Mouse (Mus musculus) lung, adult 2 months (tissue): ENCODE measurements around the gene Atn1. TPM values are rescaled to one million over a fixed set of nuclear protein-coding genes. Genes with fewer than 3 reads are reported as not detected.

ENCODE experiments used
- DNase-seq: peaks from one replicate; pipeline ENCODE4 v3.0.0; 2022
- H3K4me1 ChIP-seq: fragments of 200-500 bp; 2 replicates; pipeline ENCODE4 v1.6.1; 2011; ENCODE audit warnings: low read length; ENCODE audit not compliant: control insufficient read depth, insufficient read depth
- H3K4me3 ChIP-seq: fragments of 200-500 bp; replicated peaks from 2 replicates; pipeline ENCODE3; 2011; ENCODE audit warnings: low read depth, mild to moderate bottlenecking, control low read depth, low read length; ENCODE audit errors: extremely low read depth
- CTCF ChIP-seq: fragments of 200-500 bp; IDR thresholded peaks from 2 replicates; pipeline ENCODE4 v1.5.1; 2011; ENCODE audit warnings: mild to moderate bottlenecking, low read length, control low read depth; ENCODE audit not compliant: insufficient read depth
- POLR2A ChIP-seq: fragments of 200-500 bp; IDR thresholded peaks from 2 replicates; pipeline ENCODE4 v1.6.1; 2011; ENCODE audit warnings: low read depth, mild to moderate bottlenecking, control low read depth, low read length, borderline replicate concordance; ENCODE audit errors: extremely low read depth
- WGBS: fragments of 180-500 bp; shearing (Covaris S2); methylation state at CpG from one replicate; pipeline ENCODE4 v1.1.7; 2018; 5-methylcytosine and 5-hydroxymethylcytosine counted together
- polyA plus RNA-seq: library from polyadenylated mRNA; depleted of rRNA; stranded (reverse); fragments of >200 nt; gene quantifications from 2 replicates; pipeline ENCODE4 v1.2.3, GENCODE M21; 2012

Gene Atn1
- polyA plus RNA-seq, 1 experiment: 64.6 TPM

DNA sequence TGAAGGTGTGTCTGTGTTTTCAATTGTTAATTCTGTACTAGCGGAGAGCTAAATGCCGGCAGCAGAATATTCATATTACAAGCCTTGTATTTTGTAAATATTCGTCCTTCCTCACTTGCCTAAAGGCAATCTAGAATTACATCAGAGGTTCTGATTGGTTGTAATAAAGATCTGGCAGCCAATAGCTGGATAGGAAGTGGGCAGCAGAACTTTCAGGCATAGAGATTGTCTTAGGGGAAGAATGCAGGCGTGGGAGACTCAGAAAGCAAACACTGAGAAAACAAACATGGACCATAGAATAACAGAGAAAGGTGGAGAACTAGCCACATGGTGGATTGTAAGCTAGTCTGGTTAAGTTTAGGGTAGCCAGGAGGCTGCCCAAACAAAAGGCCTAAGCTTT lies 33.8 kb upstream of the Atn1 start:
- Histone ChIP-seq H3K4me1 (no peaks in the 10 kb centered on the region), H3K4me3 (no peak overlapping the region)
- 51% methylated on average over 4 of the region's 4 CpGs for WGBS
- no peak for DNase-seq
- no peak for TF ChIP-seq POLR2A
- TF ChIP-seq CTCF: no peak

DNA sequence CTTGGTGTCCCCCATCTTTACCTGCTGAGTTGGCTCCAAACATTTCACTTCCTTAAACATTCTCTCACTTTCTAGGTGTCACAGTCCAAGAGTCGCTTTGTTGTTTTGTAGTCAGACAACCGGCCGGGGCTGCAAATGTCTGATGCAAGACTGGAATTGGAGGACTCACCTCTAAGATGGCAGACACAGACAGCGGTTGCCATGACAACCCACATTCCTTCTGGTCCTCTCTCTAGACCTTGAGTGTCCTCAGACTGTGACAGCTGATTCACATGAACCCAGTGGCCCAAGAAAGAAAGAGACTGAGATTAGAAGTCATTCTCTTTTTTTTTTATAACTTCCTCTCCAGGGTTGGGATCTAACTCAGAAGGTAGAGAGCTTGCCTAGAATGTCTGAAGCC lies 33.2 kb upstream of the Atn1 start:
- H3K4me3 ChIP-seq: no peak overlapping the region
- 74% methylated on average over 4 of the region's 4 CpGs for WGBS
- H3K4me1 ChIP-seq: no peaks in the 10 kb centered on the region
- DNase-seq: no peak
- TF ChIP-seq POLR2A: no peak
- TF ChIP-seq CTCF: no peak

DNA sequence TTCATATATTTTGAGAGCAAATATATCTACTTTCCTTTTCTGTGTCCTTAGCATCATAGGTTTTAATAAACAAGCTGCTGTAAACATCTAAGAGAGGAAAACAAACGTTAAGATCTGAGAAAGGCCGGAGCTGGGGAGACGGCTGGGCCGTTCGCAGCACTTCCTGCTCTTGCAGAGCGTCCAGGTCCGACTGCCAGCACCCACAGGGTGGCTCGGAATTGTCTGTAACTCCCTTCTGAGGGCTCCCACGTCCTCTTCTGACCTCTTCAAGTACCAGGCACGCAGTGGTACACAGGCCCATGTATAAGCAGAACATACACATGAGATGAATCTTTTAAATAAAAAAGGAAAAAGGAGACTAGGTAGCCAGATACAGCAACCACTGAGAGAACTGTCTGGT lies 31.4 kb upstream of the Atn1 start:
- H3K4me3 ChIP-seq: no peak overlapping the region
- TF ChIP-seq POLR2A: no peak
- TF ChIP-seq CTCF: no peak
- no peaks in the 10 kb centered on the region for H3K4me1 ChIP-seq
- no peak for DNase-seq
- 53% methylated on average over 10 of the region's 10 CpGs for WGBS

DNA sequence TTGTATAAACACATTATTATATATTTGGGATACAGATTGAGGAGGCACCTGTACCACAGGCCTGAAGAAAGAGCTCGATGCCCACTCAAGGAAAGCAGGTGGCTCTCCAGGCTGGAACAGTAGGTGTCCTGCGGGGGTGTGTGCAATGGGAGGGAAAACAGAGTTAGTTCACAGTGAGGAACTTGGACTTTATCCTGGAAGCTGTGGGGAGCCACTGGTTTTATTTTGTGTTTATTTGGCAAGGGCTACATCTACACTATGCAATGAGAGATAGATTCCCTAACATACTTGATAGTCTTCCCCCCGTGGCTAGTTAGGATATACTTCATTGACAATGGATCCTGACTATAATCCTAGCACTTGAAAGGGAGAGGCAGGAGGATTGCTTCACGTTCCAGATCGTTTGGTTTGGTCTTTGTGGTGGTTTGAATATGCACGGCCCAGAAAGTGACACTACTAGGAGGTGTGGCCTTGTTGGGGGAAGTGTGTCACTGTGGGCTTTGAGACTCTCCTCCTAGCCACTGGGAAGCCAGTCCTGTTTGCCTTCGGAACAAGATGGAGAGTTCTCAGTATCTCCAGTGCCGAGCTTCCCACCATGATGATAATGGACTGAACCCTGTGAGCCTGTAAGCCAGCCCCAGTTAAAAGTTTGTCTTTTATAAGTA lies 30.6 kb upstream of the Atn1 start:
- Histone ChIP-seq H3K4me3 (no peak overlapping the region), H3K4me1 (no peaks in the 10 kb centered on the region)
- no peak for TF ChIP-seq POLR2A
- TF ChIP-seq CTCF: no peak
- DNase-seq: no peak
- 46% methylated on average over 8 of the region's 8 CpGs for WGBS

DNA sequence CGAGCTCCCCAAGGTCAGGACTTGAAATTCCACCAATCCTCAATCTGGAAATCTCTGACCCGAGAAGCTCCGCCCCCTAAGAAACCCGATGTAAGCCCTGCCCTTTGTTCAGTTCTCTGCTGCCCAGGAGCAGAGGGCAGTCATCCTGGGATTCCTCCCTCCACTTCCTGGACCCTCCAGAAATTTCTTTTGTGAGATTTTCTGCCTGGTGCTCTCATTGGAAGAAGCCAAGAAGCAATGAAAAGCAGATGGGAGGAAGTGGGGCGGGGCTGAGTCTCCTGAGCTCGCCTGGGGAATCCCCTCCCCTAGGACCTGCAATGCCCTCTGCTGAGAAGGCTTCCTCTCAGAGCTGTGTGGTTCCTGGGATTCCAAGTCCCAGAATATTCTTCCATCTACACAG lies 26.1 kb upstream of the Atn1 start:
- peak; percentile 24 for DNase-seq
- TF ChIP-seq CTCF (no peak), POLR2A (no peak)
- WGBS: 16% methylated on average over 6 of the region's 6 CpGs
- Histone ChIP-seq H3K4me1 (peaks cover 3% of the 10 kb centered on the region; the same call in 1 of the 2 replicates), H3K4me3 (no peak overlapping the region)

DNA sequence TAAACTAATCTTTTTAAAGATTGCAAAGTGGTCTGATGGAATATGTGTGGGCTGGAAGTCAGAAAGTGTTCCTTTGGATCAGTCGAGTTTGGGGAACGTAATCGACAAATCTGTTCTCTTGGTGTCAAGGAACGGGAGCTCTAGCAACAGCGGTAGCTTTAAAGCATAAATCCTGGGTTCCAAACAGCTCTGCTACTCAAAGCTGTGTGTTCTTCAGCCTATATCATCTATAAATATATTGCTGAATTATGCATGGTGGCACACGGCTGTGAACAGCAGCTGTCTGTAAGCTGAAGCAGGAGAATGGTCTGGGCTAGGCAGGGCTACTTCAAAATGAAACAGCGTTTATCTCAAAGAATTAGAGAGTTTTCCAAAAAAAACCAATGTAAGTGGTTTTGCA lies 24.6 kb upstream of the Atn1 start:
- Histone ChIP-seq H3K4me1 (peaks cover 3% of the 10 kb centered on the region; the same call in 1 of the 2 replicates), H3K4me3 (no peak overlapping the region)
- no peak for DNase-seq
- TF ChIP-seq POLR2A (no peak), CTCF (no peak)
- WGBS: 84% methylated on average over 7 of the region's 7 CpGs

DNA sequence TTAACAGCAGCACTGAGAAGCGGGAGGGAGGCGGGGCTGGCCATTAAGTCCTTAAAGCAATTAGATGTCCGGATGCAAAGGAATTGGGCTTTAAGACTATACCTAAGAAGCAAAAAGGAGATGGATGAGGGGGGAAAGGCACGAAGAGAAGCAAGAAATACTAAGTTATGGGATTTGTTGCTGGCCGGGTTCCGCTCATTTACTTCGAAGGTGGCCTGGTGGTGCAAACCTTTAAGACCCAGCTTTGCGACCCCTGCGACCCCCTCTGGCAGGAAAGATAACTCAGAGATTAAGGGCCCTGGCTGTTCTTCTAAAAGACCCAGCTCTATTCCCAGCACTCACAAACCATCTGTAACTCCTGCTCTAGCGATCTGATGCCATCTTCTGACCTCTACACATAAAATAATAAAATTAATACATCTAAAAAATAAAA lies 23.7 kb upstream of the Atn1 start:
- Histone ChIP-seq H3K4me1 (peaks cover 3% of the 10 kb centered on the region; the same call in 1 of the 2 replicates), H3K4me3 (peak overlapping the region; percentile 52)
- 14% methylated on average over 10 of the region's 10 CpGs for WGBS
- DNase-seq: no peak
- TF ChIP-seq CTCF (no peak), POLR2A (no peak)

DNA sequence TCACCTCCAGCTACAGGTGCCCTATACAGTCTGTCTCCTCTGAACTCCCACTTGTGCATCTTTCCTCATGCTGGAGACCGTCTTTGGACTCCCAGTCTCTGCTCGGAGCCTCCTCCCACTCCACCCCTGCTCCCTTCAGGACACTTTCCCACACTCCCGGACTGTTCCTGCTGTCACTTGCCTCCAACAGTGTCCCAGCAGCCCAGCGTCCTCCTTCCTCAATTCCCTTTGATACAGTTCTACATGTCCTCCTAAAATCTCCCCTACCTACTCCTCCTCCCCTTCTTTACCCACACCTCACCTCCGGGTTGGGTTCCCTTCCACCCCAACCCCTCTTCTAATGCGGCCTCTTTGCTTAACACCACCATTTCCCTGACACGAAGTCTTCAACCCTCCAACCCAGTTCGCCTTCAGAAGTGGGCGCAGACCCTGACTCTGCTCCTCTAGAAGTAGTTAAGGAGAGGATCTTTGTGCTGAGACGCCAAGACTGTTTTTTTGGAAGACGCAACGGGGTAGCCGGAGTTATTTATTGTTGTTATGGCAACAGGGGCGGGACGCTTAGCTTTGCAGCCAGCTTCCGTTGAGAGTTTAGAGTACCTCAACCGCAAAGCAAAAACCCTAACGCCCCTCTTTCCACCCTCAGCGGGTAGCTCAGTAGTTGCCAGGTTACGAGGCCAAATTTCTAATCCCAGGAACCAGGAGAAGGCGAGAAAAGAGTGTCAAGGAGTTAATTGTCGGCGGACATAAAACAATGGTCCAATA lies 23.1 kb upstream of the Atn1 start, which contains the start of gene Lrrc23:
Gene Lrrc23 (minus strand): TSS at position 506 of the 762 bp plus-strand sequence.
- DNase-seq: peak; percentile 51
- 1% methylated on average over 23 of the region's 23 CpGs for WGBS
- H3K4me1 ChIP-seq: peaks cover 3% of the 10 kb centered on the region; the same call in 1 of the 2 replicates
- peak within 1 kb of the TSS; percentile 69 for H3K4me3 ChIP-seq
- no peak for TF ChIP-seq CTCF
- TF ChIP-seq POLR2A: no peak

DNA sequence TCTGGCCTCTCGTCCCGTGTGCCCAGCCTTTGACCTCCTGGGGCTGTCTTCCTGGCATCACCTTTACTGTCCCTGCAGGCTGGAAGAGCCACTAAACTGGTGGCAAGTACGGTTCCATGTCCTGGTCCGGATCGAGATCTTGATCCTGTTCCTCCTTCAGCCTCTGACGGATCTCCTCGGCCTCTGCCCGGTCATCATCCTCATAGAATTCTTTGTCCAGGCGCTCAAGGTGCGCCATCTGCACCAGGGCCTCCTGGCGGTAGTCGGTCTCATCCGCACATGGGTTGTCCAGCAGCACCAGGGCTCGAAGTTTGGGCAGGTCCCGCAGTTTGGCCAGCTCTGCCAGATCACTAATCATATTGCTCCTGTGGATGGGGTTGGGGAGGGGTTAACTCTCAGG lies 14.2 kb upstream of the Atn1 start:
- WGBS: 84% methylated on average over 15 of the region's 15 CpGs
- Histone ChIP-seq H3K4me1 (no peaks in the 10 kb centered on the region), H3K4me3 (no peak overlapping the region)
- TF ChIP-seq POLR2A (no peak), CTCF (no peak)
- no peak for DNase-seq
